ENCODE assay signal across 22 mouse cellular contexts in genomic region chr1:128810094-128810493, GRCm38 (mm10).
"Had no signal": no experiment of that assay in that cellular context is flagged by ENCODE, and none has a peak within 500 bp of the region (broad histone marks: within the 10 kb centered on the region; RNA-seq: fewer than 3 reads in every experiment).

No protein-coding gene starts in this region.

- H3K36me3 ChIP-seq: heart, embryonic 13.5 days; heart, embryonic 15.5 days; hindbrain, embryonic 13.5 days; hindbrain, embryonic 15.5 days; limb, embryonic 13.5 days; limb, embryonic 15.5 days; liver, embryonic 12.5 days had no signal

- H3K27ac ChIP-seq: heart, embryonic 13.5 days; heart, embryonic 15.5 days; hindbrain, embryonic 13.5 days; hindbrain, embryonic 15.5 days; hindbrain, postnatal 0 days; limb, embryonic 13.5 days; limb, embryonic 15.5 days; liver, embryonic 12.5 days; liver, embryonic 14.5 days had no signal

- H3K4me1 ChIP-seq: heart, embryonic 13.5 days; heart, embryonic 15.5 days; limb, embryonic 13.5 days; liver, embryonic 12.5 days had no signal

- H3K4me3 ChIP-seq: heart, embryonic 13.5 days; heart, embryonic 15.5 days; hindbrain, embryonic 13.5 days; hindbrain, embryonic 15.5 days; limb, embryonic 13.5 days; limb, embryonic 15.5 days; liver, embryonic 12.5 days had no signal

- H3K4me2 ChIP-seq: heart, embryonic 11.5 days; heart, embryonic 13.5 days; heart, embryonic 15.5 days; hindbrain, embryonic 13.5 days; hindbrain, embryonic 15.5 days; limb, embryonic 13.5 days; limb, embryonic 15.5 days; liver, embryonic 12.5 days had no signal

- ATAC-seq: forebrain, postnatal 0 days; hindbrain, postnatal 0 days; intestine, embryonic 16.5 days; liver, embryonic 12.5 days had no signal

- H3K27me3 ChIP-seq: heart, embryonic 13.5 days; heart, embryonic 15.5 days; hindbrain, embryonic 13.5 days; hindbrain, embryonic 15.5 days; limb, embryonic 13.5 days; limb, embryonic 15.5 days; liver, embryonic 12.5 days had no signal

- H3K9me3 ChIP-seq: heart, embryonic 13.5 days; heart, embryonic 15.5 days; hindbrain, embryonic 13.5 days; hindbrain, embryonic 15.5 days; limb, embryonic 13.5 days; limb, embryonic 15.5 days; liver, embryonic 12.5 days had no signal

- H3K9ac ChIP-seq: forebrain, postnatal 0 days; heart, embryonic 13.5 days; heart, embryonic 15.5 days; hindbrain, embryonic 13.5 days; hindbrain, embryonic 15.5 days; limb, embryonic 13.5 days; limb, embryonic 15.5 days; liver, embryonic 12.5 days; liver, embryonic 14.5 days had no signal

- DNase-seq: forebrain, postnatal 0 days; gastrocnemius, postnatal 14 days; gastrocnemius, postnatal 36 days; heart, postnatal 14 days; heart, postnatal 36 days; kidney, adult 11 months; kidney, adult 8-10 months; kidney, postnatal 25 days; layer of hippocampus, adult 9-11 months; layer of hippocampus, postnatal 36 days; left cerebral cortex, postnatal 4 days had no signal
